Mouse (Mus musculus): ENCODE measurements around the gene Calr. TPM values are rescaled to one million over a fixed set of nuclear protein-coding genes. Genes with fewer than 3 reads are reported as not detected.
"Not testable (repeated sequence)": the region's sequence is repeated elsewhere in the genome, so short reads cannot be mapped to it uniquely, and the experiment has no call there.

Calr gene
- polyA plus RNA-seq, 1 experiment from 2014 or later: 854 TPM

GRCm38 (mm10) chr8:84832034-84832717 lies 14.6 kb downstream of the Calr start:
- H3K4me3 ChIP-seq (ENCODE audit: low read depth, low read length): peak overlapping the region; percentile 98
- WGBS: 1% methylated on average over 59 of the region's 59 CpGs
- peaks cover 24% of the 10 kb centered on the region; the same call in 1 of the 2 replicates for H3K36me3 ChIP-seq (ENCODE audit: control insufficient read depth, insufficient read depth, low read length)
- ATAC-seq (ENCODE audit: insufficient number of reproducible peaks, low FRiP score, low TSS enrichment, low read depth) (peak; percentile 46; the same call in 1 of the 2 replicates), DNase-seq (ENCODE audit: low spot score) (peak; percentile 88)
- no peaks in the 10 kb centered on the region for H3K9me3 ChIP-seq (ENCODE audit: control insufficient read depth, low read length)
- H3K27ac ChIP-seq (replicated peaks; ENCODE audit: low read depth, low read length): peak overlapping the region; percentile 93
- H3K27me3 ChIP-seq (ENCODE audit: control insufficient read depth, insufficient read depth, low read length): no peaks in the 10 kb centered on the region
- H3K9ac ChIP-seq (ENCODE audit: low read length): peak overlapping the region; percentile 97
- peaks cover 14% of the 10 kb centered on the region for H3K4me1 ChIP-seq (ENCODE audit: control insufficient read depth, insufficient read depth, low read length)
- H3K4me2 ChIP-seq (ENCODE audit: low read depth, severe bottlenecking): peak overlapping the region; percentile 55

DNA sequence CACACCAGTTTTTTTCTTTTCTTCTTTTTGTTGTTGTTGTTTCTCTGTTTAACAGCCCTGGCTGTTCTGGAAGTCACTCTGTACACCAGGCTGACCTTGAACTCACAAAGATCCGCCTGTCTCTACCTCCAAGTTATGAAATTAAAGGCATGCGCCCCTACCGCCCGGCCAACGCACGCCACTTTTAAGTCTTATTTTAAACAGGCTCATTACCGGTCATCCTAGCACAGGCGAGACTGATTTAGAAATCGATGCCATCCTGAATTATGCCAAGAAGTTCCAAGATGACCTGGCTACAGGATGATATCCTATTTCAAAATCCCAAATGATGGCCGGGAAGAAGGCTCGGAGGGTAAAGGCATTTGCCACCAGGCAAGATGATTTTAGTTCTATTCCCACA lies 15.2 kb downstream of the Calr start, which contains the start of gene Gadd45gip1:
Gene Gadd45gip1 (plus strand): TSS at position 33 of the 400 bp plus-strand sequence.
- peak within 1 kb of the TSS; percentile 98 for H3K4me3 ChIP-seq (ENCODE audit: low read depth, low read length)
- peak within 1 kb of the TSS; percentile 55 for H3K4me2 ChIP-seq (ENCODE audit: low read depth, severe bottlenecking)
- H3K9ac ChIP-seq (ENCODE audit: low read length): peak within 1 kb of the TSS; percentile 97
- no peaks in the 10 kb centered on the region for H3K9me3 ChIP-seq (ENCODE audit: control insufficient read depth, low read length)
- peaks cover 18% of the 10 kb centered on the region; the same call in 1 of the 2 replicates for H3K36me3 ChIP-seq (ENCODE audit: control insufficient read depth, insufficient read depth, low read length)
- WGBS: 78% methylated on average over 11 of the region's 11 CpGs
- H3K27me3 ChIP-seq (ENCODE audit: control insufficient read depth, insufficient read depth, low read length): no peaks in the 10 kb centered on the region
- peaks cover 9% of the 10 kb centered on the region; the same call in 1 of the 2 replicates for H3K4me1 ChIP-seq (ENCODE audit: control insufficient read depth, insufficient read depth, low read length)
- peak within 1 kb of the TSS; percentile 93 for H3K27ac ChIP-seq (replicated peaks; ENCODE audit: low read depth, low read length)
- ATAC-seq (ENCODE audit: insufficient number of reproducible peaks, low FRiP score, low TSS enrichment, low read depth) (no peak), DNase-seq (ENCODE audit: low spot score) (no peak)

GRCm38 (mm10) chr8:84826518-84826917 lies 20.2 kb downstream of the Calr start:
- H3K4me2 ChIP-seq (ENCODE audit: low read depth, severe bottlenecking); H3K27me3 ChIP-seq (ENCODE audit: control insufficient read depth, insufficient read depth, low read length); H3K36me3 ChIP-seq (ENCODE audit: control insufficient read depth, insufficient read depth, low read length); H3K4me1 ChIP-seq (ENCODE audit: control insufficient read depth, insufficient read depth, low read length); H3K9ac ChIP-seq (ENCODE audit: low read length); H3K4me3 ChIP-seq (ENCODE audit: low read depth, low read length); H3K9me3 ChIP-seq (ENCODE audit: control insufficient read depth, low read length); DNase-seq (ENCODE audit: low spot score); H3K27ac ChIP-seq (replicated peaks; ENCODE audit: low read depth, low read length); ATAC-seq (ENCODE audit: insufficient number of reproducible peaks, low FRiP score, low TSS enrichment, low read depth): not testable (repeated sequence)
- 91% methylated on average over 2 of the region's 2 CpGs for WGBS

DNA sequence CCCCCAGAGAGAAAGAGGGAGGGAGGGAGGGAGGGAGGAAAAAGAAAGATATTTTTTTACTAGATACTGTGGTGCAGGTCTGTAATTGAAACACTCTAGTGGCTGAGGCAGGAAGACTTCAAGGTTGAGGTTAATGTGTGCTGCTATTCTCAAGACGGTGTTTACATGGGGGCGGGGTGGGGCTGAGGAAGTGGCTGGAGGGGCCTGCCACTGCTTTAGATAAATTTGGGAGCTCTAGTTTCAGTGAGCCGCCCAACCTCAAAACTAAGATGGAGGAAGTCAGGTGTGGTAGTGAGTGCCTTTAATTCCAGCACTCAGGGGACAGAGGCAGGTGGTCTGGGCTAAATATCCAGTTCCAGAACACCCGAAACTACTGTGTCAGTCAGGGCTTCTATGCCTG lies 21.1 kb downstream of the Calr start:
- no peaks in the 10 kb centered on the region for H3K9me3 ChIP-seq (ENCODE audit: control insufficient read depth, low read length)
- H3K36me3 ChIP-seq (ENCODE audit: control insufficient read depth, insufficient read depth, low read length): no peaks in the 10 kb centered on the region
- no peak overlapping the region for H3K9ac ChIP-seq (ENCODE audit: low read length)
- H3K4me1 ChIP-seq (ENCODE audit: control insufficient read depth, insufficient read depth, low read length): no peaks in the 10 kb centered on the region; the same call in 1 of the 2 replicates
- ATAC-seq (ENCODE audit: insufficient number of reproducible peaks, low FRiP score, low TSS enrichment, low read depth): no peak
- no peaks in the 10 kb centered on the region for H3K27me3 ChIP-seq (ENCODE audit: control insufficient read depth, insufficient read depth, low read length)
- H3K27ac ChIP-seq (replicated peaks; ENCODE audit: low read depth, low read length): no peak overlapping the region
- DNase-seq (ENCODE audit: low spot score): no peak
- no peak overlapping the region for H3K4me3 ChIP-seq (ENCODE audit: low read depth, low read length)
- 57% methylated on average over 4 of the region's 4 CpGs for WGBS
- no peak overlapping the region for H3K4me2 ChIP-seq (ENCODE audit: low read depth, severe bottlenecking)

GRCm38 (mm10) chr8:84823653-84824052 lies 23.1 kb downstream of the Calr start:
- H3K27me3 ChIP-seq (ENCODE audit: control insufficient read depth, insufficient read depth, low read length): no peaks in the 10 kb centered on the region
- DNase-seq (ENCODE audit: low spot score) (peak; percentile 84), ATAC-seq (ENCODE audit: insufficient number of reproducible peaks, low FRiP score, low TSS enrichment, low read depth) (peak; percentile 49)
- no peaks in the 10 kb centered on the region for H3K9me3 ChIP-seq (ENCODE audit: control insufficient read depth, low read length)
- H3K4me2 ChIP-seq (ENCODE audit: low read depth, severe bottlenecking): peak overlapping the region; percentile 34; the same call in 1 of the 2 replicates
- no peak overlapping the region for H3K27ac ChIP-seq (replicated peaks; ENCODE audit: low read depth, low read length)
- no peak overlapping the region for H3K9ac ChIP-seq (ENCODE audit: low read length)
- H3K4me3 ChIP-seq (ENCODE audit: low read depth, low read length): no peak overlapping the region
- H3K4me1 ChIP-seq (ENCODE audit: control insufficient read depth, insufficient read depth, low read length): no peaks in the 10 kb centered on the region; the same call in 1 of the 2 replicates
- under 1% methylated on average over 18 of the region's 18 CpGs for WGBS
- no peaks in the 10 kb centered on the region for H3K36me3 ChIP-seq (ENCODE audit: control insufficient read depth, insufficient read depth, low read length)

DNA sequence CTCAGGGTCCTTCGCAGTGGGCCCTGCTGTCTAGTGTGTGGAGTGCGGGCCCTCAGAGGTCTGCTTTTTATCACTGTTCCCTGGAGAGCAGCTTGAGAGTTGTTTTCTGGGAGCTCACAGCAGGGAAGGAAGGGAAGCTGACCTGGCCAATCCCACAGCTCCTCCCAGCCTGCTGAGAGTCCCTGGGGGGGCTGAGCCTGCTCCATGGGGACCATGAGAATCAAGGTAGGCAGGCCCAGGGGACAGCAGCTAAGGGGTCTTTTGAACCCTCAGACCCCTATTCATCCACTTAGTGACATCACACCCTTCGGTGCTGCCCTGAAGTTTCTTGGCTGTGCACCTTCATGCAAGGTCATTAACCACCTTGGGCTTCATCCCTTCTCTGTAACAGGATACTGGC lies 24.0 kb downstream of the Calr start, which contains the start of gene Dand5:
Gene Dand5 (minus strand): TSS at position 101 of the 400 bp plus-strand sequence.
- 31% methylated on average over 3 of the region's 3 CpGs for WGBS
- H3K27me3 ChIP-seq (ENCODE audit: control insufficient read depth, insufficient read depth, low read length): no peaks in the 10 kb centered on the region
- no peaks in the 10 kb centered on the region for H3K36me3 ChIP-seq (ENCODE audit: control insufficient read depth, insufficient read depth, low read length)
- DNase-seq (ENCODE audit: low spot score) (no peak), ATAC-seq (ENCODE audit: insufficient number of reproducible peaks, low FRiP score, low TSS enrichment, low read depth) (no peak)
- H3K9ac ChIP-seq (ENCODE audit: low read length): no peak within 1 kb of the TSS
- no peaks in the 10 kb centered on the region; the same call in 1 of the 2 replicates for H3K4me1 ChIP-seq (ENCODE audit: control insufficient read depth, insufficient read depth, low read length)
- H3K9me3 ChIP-seq (ENCODE audit: control insufficient read depth, low read length): no peaks in the 10 kb centered on the region
- H3K4me3 ChIP-seq (ENCODE audit: low read depth, low read length): no peak within 1 kb of the TSS
- H3K4me2 ChIP-seq (ENCODE audit: low read depth, severe bottlenecking): peak within 1 kb of the TSS; percentile 34; the same call in 1 of the 2 replicates
- no peak within 1 kb of the TSS for H3K27ac ChIP-seq (replicated peaks; ENCODE audit: low read depth, low read length)

GRCm38 (mm10) chr8:84816117-84816516 lies 30.6 kb downstream of the Calr start:
- H3K27ac ChIP-seq (replicated peaks; ENCODE audit: low read depth, low read length): no peak overlapping the region
- H3K9me3 ChIP-seq (ENCODE audit: control insufficient read depth, low read length): no peaks in the 10 kb centered on the region
- no peaks in the 10 kb centered on the region; the same call in 1 of the 2 replicates for H3K4me1 ChIP-seq (ENCODE audit: control insufficient read depth, insufficient read depth, low read length)
- ATAC-seq (ENCODE audit: insufficient number of reproducible peaks, low FRiP score, low TSS enrichment, low read depth) (no peak), DNase-seq (ENCODE audit: low spot score) (no peak)
- H3K27me3 ChIP-seq (ENCODE audit: control insufficient read depth, insufficient read depth, low read length): peaks cover 10% of the 10 kb centered on the region
- H3K9ac ChIP-seq (ENCODE audit: low read length): no peak overlapping the region
- 78% methylated on average over 17 of the region's 17 CpGs for WGBS
- no peaks in the 10 kb centered on the region for H3K36me3 ChIP-seq (ENCODE audit: control insufficient read depth, insufficient read depth, low read length)
- H3K4me2 ChIP-seq (ENCODE audit: low read depth, severe bottlenecking): no peak overlapping the region
- no peak overlapping the region for H3K4me3 ChIP-seq (ENCODE audit: low read depth, low read length)

DNA sequence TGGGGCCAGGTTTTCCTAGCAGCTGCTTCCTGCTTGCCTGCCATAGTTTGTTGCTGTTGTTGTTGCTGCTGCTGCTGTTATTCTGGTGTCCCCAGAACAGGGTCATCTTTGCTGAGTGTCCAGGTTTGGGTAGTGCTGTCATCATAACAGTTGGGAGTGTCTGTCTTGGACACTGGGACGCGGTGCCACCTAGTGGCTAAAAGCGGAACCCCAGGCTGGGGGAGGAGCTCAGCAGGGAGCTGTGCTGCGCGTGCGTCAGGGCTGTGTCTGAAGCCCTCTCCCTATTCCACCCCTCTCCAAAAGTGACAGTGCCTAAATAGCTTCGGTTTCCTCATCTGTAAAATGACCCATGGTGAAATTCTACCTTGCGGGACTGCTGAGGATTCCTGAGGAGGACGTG lies 31.2 kb downstream of the Calr start:
- Histone ChIP-seq H3K9ac (ENCODE audit: low read length) (no peak overlapping the region), H3K4me3 (ENCODE audit: low read depth, low read length) (no peak overlapping the region), H3K4me1 (ENCODE audit: control insufficient read depth, insufficient read depth, low read length) (peaks cover 2% of the 10 kb centered on the region; the same call in 1 of the 2 replicates), H3K36me3 (ENCODE audit: control insufficient read depth, insufficient read depth, low read length) (no peaks in the 10 kb centered on the region), H3K27me3 (ENCODE audit: control insufficient read depth, insufficient read depth, low read length) (peaks cover 10% of the 10 kb centered on the region), H3K9me3 (ENCODE audit: control insufficient read depth, low read length) (no peaks in the 10 kb centered on the region), H3K4me2 (ENCODE audit: low read depth, severe bottlenecking) (no peak overlapping the region), H3K27ac (replicated peaks; ENCODE audit: low read depth, low read length) (no peak overlapping the region)
- ATAC-seq (ENCODE audit: insufficient number of reproducible peaks, low FRiP score, low TSS enrichment, low read depth) (peak; percentile 75), DNase-seq (ENCODE audit: low spot score) (peak; percentile 96)
- 11% methylated on average over 9 of the region's 9 CpGs for WGBS

Data from limb, embryonic 11.5 days (tissue).